Mouse (Mus musculus) CD4-positive helper T cell, adult 2 months (primary cell): ENCODE data around the gene 3110001I22Rik.
A peak's percentile ranks its signal among the peaks of the same experiment; 100 is the strongest.
"Not testable (repeated sequence)": the region's sequence is repeated elsewhere in the genome, so short reads cannot be mapped to it uniquely, and the experiment has no call there.

ENCODE experiments used
- DNase-seq: peaks from one replicate; pipeline ENCODE4 v3.0.0-alpha.2; 2012; ENCODE audit warnings: low read depth, missing footprints, low spot score

3110001I22Rik gene

DNA sequence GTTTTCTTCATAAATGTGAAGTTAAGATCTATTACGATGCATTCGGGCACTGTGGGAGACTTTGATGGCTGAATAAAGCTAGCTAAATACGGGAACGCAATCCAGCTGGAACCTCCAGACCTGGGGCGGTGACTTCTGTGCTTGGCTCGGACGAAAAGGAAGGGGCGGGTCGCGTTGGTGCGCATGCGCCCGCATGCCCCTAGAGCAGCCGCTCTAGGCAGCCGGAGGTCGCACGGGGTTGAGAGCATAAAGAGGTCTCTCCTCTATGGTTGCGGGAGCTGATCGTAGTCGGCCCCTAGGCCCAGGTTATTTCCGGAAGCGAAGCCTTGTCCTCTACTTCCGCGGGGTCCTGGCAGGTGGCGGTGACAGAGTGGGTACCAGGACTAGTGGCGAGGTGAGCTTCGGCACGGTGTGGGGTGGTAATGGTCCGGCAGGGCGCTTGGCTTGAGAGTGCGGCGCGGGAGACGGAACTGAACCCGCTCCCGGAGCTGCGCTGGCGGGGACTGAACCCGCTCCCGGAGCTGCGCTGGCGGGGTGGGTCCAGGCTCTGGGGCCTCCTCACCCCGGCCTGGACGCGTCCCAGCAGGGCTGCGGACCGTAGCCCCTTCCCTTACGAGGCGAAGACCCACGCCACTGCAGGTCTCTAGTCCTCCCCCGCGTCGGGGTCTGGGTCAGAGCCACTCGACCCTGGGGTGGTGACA, at the start of gene 3110001I22Rik, which contains the start of gene Bfar:
Gene 3110001I22Rik (plus strand): TSS at position 245 of the 701 bp plus-strand sequence.
Gene Bfar (plus strand): TSS at position 174 of the 701 bp plus-strand sequence.
- DNase-seq = peak; percentile 97

DNA sequence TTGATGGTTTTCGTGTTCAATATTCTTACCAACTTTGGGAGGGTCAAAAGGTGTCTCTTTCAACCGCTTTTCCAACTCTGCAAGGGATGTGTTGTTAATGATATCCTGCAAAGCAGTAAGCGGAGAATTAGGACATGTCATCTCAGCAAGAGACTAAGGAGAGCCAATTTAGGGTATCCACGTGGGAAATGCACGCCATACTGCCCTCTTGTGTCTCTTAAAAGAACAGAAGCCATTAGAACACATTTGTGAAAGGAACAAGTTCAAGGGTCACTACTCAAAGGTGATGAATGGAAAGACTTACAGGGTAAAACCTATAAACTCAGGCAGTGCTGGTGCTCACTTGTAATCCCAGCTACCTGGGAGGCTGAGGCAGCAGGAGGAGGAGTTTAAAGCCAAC, 43.4 kb upstream of the 3110001I22Rik start:
- no peak for DNase-seq

DNA sequence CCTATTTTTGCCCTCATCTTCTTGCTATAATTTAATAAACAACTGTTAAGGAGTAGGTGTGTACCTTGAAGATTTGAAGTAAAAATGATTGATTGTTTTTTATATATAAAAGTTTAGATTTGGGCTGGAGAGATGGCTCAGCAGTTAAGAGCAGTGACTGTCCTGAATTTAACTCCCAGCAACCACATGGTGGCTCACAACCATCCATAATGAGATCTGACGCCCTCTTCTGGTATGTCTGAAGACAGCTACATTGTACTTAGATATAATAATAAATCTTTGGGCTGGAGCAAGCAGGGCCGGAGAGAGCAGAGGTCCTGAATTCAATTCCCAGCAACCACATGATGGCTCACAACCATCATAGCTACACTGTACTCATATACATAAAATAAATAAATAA, 33.5 kb upstream of the 3110001I22Rik start:
- not testable (repeated sequence) for DNase-seq

DNA sequence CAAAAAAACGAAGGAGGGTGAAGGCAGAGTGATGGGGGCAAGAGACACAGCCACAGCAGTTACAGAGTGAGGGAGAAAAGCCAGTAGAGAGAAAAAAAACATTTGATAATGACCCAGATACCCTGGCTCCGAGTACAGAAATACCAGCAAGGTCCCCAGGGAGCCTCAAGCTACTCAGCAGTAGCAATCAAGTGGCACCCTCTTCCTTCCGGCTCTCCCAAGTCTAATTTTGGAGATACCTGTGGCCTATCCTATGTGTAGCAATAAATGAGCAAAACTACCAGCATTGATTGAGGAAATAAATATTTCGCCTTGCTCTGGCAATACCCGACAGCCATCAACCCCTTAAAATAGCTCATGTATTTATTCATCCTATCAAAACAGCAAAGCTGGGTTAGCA, 32.2 kb upstream of the 3110001I22Rik start:
- DNase-seq = no peak

DNA sequence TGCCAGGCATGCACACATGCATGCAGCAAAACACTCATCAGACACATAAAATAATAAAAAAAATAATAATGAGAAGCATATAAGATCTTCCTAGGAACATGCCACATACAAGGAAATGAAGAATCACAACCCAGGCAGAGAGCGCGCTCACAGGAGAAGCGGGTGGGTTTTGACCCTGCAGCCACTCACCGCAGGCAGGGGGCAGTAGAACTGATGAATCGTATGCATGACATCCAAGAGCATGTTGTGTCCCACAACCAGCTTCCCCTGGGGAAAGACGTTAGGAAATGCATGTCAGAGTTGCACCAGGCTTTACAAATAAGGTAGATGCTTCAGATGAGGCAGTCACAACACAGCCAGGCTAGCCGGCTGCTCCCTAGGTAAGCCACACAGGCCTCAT, 31.7 kb upstream of the 3110001I22Rik start:
- no peak for DNase-seq

DNA sequence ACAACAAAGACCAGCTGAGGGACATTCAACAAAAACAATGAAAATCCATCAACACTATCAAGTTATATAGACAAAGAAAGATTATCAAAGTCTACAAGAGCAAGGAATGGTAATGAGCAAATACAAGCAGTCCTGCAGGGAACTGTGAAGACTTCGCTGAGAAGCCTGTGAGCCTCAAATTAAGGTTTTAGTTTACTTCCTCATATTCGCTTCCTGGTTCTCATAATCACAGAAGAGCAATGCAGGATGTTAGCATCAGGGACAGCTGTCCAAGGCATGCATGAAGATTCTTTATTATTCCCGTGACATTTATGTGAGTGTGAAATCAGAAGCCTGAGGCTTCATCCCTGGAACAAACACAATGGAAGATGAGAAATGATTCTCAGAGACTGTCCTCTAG, 27.3 kb upstream of the 3110001I22Rik start:
- no peak for DNase-seq

DNA sequence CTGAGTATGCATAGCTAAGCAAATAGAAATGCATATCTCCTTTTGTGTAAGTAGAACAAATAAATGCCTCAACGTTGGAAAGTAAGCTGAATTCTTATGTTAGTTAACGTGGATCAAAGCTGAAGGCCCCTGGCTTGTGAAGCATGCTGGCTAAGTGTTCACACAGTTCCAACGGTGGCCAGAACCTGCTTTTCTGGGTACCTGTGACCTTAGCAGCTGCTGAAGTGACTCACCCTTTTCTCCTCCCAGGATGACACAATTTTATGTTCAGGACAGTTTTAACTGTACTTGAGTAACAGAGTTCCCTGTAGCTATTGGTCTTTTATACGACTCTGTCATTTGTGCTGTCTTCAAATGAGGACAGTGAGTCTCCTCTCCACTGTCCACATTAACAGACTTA, 25.8 kb upstream of the 3110001I22Rik start:
- DNase-seq = no peak

DNA sequence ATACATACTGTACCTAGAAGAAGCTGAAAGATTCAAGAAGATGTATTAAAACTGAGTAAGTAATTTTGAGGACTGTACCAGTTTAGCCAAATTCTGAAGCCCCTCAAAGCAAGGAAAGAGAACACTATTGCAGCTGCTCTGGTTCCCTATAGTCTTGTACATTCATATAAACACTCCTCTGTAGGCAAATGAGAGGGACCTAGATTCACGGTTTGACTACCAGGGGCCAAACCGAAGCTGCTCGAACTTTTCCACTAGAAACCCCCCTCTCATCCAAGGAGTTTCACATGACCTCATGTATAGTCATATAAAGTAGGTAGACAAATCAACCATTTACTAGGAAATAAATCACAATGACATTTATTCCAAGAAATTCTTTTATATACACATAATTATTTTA, 12.8 kb upstream of the 3110001I22Rik start:
- DNase-seq = no peak

DNA sequence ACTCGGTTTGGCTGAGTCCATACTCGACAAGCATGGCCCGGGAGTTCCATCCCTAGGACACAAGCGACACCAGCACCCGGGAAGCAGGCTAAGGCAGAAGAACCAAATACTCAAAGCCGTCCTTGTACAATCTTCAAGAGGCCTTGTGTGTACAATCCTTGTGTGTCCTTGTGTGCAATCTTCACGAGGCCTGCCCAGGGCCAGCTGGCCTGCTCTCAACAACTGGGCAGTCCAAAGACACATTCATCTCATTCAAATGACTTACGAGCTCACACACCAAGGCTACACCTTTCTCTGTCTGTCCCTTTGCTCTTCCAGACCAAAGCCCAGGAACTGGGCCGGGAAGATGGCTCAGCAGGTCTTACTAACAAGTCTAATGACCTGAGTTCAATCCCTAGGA, 11.0 kb upstream of the 3110001I22Rik start:
- DNase-seq = no peak

DNA sequence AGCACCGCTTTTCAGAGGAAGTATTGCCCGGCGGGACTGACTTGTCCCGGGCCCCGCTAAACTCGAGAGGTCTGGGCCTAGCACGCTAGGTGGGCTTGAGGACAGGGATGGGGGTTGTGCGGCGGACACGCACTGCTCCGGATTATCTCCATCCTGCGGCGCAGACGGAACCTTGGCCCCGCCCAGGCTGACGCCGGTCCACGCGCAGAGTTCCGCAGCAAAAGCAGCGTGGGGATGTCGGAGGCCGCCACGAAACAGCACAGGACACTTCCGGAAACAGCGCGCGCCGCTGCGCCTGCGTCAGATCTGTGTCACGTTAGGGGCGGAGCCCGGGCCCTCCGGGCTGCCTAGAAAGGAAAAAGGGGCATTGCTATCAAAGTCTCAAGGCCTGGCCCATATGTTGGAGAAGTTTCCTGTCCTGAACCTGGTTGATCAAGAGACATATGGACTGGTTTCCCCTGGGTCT, 3.8 kb upstream of the 3110001I22Rik start, which contains the start of gene Parn:
Gene Parn (minus strand): TSS at position 293 of the 466 bp plus-strand sequence.
- DNase-seq = peak; percentile 97

DNA sequence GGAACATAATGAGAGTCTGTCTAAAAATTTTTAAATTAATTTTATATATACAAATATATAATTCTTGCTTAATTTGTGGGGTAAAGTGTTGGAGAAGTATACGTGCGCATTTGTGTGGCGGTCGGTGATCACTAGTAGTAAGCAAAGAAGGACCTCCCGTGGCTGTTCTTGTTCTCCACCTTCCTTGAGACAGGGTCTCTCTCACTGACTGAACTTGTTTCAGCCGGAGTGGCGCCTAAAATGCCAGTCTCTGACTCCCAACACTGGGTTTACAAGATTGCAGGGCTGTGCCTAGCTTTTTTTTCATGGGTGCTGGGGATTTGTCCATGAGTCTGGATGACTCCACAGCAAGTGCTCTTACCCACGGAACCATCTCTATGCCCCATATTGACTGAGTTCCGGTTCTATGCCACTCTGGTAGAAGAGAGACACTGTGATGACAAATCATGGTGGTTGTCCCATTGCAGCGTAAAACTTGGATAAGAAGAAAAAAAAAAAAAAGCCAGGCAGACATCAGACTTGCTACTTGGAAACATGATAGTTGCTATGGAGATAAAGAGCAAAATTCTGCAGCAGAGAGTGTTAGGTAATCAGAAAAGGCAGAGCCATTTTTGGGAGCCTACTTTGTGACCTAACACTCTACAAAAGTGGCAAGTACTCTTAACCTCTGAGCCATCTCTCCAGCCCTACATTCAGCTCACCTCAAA, 3.2 kb upstream of the 3110001I22Rik start:
- DNase-seq = no peak

DNA sequence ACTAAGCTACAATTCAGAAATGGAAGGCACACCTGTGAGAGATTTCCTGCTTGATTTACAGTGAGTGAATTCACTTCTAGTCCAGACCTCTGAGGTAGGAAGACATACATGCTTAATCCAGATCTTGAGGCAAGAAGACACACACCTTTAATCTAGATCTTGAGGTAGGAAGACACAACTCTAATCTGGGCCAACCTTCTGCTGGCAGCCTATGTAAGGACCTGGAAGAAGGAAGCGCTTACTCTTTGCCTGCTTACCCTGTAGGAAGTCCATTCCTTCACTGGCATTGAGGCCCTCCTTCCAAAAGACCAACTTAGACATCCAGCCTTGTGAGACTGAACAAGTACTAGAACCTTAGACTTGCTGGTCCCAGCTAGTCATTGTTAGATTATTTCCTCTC, 2.4 kb upstream of the 3110001I22Rik start:
- DNase-seq = no peak

DNA sequence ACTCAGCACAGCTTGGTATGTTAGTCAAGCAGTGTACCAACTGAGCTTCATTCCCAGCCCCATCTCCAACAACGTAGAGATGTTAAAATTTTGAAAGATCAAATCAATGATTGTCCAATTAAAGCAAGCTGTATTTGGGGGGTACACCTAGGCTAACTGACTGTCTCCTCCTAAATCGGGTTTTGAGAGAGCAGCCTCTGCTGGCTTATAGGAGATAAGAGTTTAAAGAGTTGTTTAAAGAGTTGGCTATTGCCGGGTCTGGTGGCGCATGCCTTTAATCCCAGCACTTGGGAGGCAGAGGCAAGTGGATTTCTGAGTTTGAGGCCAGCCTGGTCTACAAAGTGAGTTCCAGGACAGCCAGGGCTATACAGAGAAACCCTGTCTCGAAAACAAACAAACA, 833 bp upstream of the 3110001I22Rik start:
- DNase-seq = not testable (repeated sequence)

DNA sequence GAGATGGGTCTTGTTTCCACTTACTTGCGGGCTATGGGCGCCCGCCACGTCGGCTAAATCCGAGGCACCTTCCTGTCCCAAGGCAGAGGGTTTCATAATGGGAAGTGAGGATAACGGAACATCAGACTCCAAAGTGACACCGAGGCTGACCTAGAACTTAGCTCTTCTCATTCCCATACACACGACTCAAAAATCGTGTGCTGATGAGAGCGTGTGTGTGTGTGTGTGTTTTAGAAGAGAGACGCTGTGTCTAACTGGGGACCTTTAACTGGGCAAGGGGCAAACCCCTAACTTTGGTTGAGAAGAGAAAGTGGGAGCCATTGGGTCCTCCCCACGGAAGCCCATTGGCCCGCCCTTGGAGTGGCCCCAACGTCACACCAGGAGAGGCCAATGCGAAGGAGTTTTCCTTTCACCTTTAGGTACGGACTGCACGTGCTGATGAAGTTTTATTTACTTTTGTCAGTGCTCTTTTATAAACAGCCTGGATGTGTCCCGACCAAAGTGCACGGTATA, 713 bp downstream of the 3110001I22Rik start:
- peak; percentile 87 for DNase-seq

DNA sequence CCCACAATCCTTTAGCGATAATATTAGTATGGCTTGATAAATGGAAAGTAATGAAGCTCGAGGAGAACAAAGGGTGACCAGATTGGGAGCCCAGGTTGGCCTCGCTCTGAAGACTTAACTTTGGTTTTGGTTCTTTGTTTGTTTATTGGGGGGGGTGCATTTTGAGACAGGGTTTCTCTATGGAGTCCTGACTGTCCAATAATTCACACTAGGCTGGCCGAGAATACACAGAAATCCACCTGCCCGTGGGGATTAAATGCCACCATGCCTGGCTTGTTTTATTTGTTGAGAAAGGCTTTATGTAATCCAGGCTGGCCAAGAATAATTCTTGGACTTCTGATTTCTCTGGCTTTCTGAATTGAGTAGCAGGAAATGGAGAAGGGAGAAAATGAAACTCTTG, 1.4 kb downstream of the 3110001I22Rik start:
- no peak for DNase-seq

DNA sequence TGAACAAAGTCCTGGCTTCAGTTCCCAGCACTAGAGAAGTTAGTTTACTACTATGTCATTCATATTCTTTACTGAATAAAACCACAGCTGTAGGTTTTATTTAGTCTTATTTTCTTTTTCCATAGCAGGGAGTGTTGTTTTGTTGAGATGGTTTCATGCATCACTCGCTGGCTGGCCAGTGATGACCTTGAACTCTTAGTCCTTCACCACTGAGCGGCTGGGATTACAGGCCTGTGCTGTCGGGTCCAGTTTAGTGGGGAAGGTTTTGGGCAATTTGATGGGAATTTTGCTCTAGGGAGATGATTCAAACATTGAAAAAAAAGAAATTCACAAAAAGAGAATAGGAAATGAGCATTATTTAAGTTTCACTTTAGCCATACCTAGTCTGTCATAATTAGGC, 2.8 kb downstream of the 3110001I22Rik start:
- DNase-seq = no peak

DNA sequence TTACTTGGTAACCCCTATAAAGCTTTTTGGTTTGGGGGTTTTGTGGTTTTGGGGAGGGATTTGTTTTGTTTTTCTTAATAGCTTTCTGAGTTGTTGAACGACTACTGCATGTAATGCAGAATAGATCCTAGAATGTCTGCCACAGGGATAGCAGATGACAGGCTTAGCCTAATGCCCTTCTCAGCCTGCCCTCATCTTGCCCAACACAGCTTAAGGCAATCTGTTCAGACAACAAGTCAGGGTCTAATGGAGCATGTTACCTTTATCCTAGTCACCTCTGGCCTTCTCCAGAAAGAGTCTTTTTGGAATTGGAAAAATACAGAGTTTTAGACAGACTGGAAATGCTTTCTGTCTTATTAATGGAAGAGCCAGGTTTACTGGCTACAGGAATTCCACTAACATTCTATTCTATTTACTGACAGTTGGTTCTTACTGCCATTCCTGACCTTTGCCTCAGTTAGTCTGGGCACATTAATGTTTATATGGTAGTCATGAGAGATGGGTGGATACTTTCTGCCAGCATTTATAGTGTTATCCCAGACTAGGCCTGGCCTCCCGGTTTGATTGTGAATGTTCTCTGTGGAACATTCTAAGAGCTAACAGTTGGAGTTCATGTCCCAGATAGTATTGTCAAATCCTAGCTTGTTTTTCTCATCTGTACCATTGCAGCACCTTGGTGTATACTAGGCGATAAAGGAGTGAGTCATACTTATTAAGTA, 7.0 kb downstream of the 3110001I22Rik start:
- no peak for DNase-seq

DNA sequence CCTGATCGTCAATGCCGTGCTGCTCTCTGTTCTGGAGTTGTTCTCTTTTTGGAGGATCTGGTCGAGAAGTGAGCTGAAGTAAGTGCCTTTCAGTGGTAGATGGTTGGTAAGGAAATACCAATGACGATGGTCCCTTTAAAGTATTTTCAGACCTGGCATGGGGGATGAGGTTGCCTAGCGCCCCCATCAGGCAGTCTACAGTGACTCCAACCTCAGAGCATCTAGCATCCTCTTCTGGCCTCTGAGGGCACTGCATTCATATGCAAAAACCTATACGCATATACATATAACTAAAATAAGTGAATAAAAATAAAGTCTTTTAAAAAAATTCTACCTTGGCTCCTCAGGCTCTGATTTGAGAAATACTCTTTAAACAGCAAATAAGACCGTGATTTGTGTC, 27.3 kb downstream of the 3110001I22Rik start:
- no peak for DNase-seq

DNA sequence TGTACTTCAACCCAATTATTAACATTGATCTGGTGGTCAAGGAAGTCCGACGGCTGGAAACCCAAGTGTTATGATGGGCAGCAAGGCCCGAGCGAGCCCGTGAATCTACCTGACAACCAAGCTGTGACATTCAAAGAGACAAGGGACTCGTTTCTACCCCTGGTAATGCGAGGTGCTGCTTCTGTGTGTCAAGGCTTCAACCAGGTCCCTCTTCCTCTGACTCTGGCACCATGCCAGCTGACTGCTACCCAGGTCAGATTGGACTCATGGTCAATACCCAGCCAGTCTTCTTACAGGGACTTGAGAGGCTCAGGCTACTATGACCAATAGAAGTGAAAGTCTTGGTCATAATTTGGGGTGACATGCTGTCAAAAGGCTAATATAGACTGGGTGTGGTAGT, 30.5 kb downstream of the 3110001I22Rik start:
- DNase-seq = no peak

DNA sequence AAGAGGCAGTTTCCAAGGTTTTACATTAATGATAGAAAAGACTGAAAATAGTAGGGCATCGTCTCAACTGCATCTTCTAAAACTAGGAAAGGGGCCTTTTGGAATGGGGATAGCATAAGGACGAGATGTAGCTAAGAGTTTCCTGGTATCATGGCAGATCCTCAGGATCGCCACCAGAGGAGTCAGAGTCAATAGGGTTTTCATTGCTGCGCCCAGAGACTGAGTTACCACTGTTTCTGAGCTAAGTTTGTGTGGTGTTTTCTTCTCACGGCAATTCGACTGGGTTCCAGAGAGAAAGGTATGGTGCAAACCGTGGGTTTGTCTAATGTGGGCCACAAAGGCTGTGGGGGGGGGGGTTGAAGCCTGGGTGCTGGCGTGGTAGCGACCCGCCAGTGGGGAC, 32.9 kb downstream of the 3110001I22Rik start:
- DNase-seq = no peak

DNA sequence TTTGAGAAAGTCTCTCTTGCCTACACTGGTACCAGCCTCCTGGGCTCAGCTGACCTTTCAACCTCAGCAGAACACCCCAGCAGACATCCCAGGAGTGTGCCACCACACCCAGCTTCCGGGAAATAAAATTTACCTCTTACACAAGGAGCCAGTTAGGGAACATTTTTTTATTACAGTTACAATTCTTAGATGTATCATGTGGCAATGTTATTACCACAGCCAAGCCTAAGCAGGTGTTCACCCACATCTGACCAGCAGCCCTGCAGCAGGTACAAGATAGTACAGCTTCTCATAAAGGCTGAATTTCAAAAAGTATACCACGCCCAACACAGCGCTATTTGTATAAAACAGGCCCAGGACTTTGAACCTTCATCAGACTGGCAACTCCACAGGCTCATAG, 43.2 kb downstream of the 3110001I22Rik start:
- no peak for DNase-seq
